Mouse (Mus musculus) lung, adult 2 months (tissue): ENCODE data around the gene Krtap14. TPM values are rescaled to one million over a fixed set of nuclear protein-coding genes. Genes with fewer than 3 reads are reported as not detected.

Experiments used
- DNase-seq: peaks from one replicate; pipeline ENCODE4 v3.0.0; 2022
- H3K4me1 ChIP-seq: fragments of 200-500 bp; 2 replicates; pipeline ENCODE4 v1.6.1; 2011; ENCODE audit warnings: low read length; ENCODE audit not compliant: control insufficient read depth, insufficient read depth
- H3K4me3 ChIP-seq: fragments of 200-500 bp; replicated peaks from 2 replicates; pipeline ENCODE3; 2011; ENCODE audit warnings: low read depth, mild to moderate bottlenecking, control low read depth, low read length; ENCODE audit errors: extremely low read depth
- CTCF ChIP-seq: fragments of 200-500 bp; IDR thresholded peaks from 2 replicates; pipeline ENCODE4 v1.5.1; 2011; ENCODE audit warnings: mild to moderate bottlenecking, low read length, control low read depth; ENCODE audit not compliant: insufficient read depth
- POLR2A ChIP-seq: fragments of 200-500 bp; IDR thresholded peaks from 2 replicates; pipeline ENCODE4 v1.6.1; 2011; ENCODE audit warnings: low read depth, mild to moderate bottlenecking, control low read depth, low read length, borderline replicate concordance; ENCODE audit errors: extremely low read depth
- WGBS: fragments of 180-500 bp; shearing (Covaris S2); methylation state at CpG from one replicate; pipeline ENCODE4 v1.1.7; 2018; 5-methylcytosine and 5-hydroxymethylcytosine counted together
- polyA plus RNA-seq: library from polyadenylated mRNA; depleted of rRNA; stranded (reverse); fragments of >200 nt; gene quantifications from 2 replicates; pipeline ENCODE4 v1.2.3, GENCODE M21; 2012; rRNA removed

Gene Krtap14
- not detected in 2 replicates for polyA plus RNA-seq

DNA sequence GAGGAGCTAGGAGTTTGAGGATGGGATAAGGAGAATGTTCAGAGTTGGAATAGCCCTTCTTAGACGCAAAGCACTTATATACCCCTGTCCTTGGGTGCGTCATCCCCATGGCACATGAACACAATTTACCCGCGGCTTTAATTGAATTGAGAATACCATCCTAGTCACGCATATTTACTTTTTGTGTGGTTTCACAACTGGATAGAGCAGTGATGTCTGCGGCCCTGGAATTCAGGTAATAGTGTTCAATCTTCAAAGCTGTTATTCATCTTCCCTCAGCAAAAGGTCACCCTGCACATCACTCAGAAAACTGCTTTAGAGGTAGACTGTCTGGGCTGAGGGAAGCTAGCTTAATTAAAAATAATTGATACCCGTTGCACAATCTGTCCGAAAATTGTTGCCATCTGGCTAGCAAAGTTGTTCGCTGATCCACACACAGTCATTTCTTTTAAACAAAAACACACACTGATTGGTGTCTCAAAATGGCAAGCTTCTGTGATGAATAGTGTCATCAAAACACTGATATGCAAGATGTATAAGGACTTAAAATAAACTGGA is at the start of gene Krtap14:
TSS of gene Krtap14 (minus strand) at position 51 of the 558 bp plus-strand sequence.
- H3K4me3 ChIP-seq, result no peak within 1 kb of the TSS
- DNase-seq, result no peak
- TF ChIP-seq CTCF, result no peak
- no peak for TF ChIP-seq POLR2A
- 87% methylated on average over 9 of the region's 9 CpGs for WGBS
- H3K4me1 ChIP-seq, result no peaks in the 10 kb centered on the region

DNA sequence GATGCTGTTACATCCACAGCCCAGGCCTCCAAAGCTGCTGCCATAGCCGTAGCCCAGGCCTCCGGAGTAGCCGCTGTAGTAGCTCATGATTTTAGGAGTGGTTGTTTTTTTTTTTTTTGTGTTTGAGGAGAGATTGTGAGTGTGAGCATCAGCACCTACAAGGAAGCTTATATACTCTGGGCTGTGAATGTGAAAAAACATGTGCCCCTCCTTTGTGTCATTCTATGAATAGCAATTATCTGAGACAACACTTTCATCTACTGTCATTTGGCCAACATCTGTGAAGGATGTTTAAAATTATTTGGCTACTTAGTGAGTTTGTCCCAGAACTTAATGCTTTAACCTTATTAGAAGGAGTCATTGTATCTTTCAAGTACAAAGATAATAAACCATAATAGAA is 48.2 kb upstream of the Krtap14 start, which contains the start of gene Krtap19-2:
TSS of gene Krtap19-2 (minus strand) at position 101 of the 400 bp plus-strand sequence.
- TF ChIP-seq POLR2A (no peak), CTCF (no peak)
- no peaks in the 10 kb centered on the region for H3K4me1 ChIP-seq
- WGBS, result 89% methylated on average over 3 of the region's 3 CpGs
- DNase-seq, result no peak
- H3K4me3 ChIP-seq, result no peak within 1 kb of the TSS

DNA sequence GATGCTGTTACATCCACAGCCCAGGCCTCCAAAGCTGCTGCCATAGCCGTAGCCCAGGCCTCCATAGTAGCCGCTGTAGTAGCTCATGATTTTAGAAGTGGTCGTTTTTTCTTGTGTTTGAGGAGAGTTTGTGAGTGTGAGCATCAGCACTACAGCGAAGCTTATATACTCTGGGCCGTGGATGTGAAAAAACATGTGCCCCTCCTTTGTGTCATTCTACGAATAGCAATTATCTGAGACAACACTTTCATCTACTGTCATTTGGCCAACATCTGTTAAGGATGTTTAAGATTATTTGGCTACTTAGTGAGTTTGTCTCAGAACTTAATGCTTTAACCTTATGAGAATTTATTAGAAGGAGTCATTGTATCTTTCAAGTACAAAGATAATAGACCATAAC is 43.4 kb upstream of the Krtap14 start, which contains the start of gene Krtap19-1:
TSS of gene Krtap19-1 (minus strand) at position 101 of the 400 bp plus-strand sequence.
- DNase-seq, result no peak
- Histone ChIP-seq H3K4me1 (no peaks in the 10 kb centered on the region), H3K4me3 (no peak within 1 kb of the TSS)
- TF ChIP-seq CTCF, result no peak
- TF ChIP-seq POLR2A, result no peak
- WGBS, result 76% methylated on average over 6 of the region's 6 CpGs

DNA sequence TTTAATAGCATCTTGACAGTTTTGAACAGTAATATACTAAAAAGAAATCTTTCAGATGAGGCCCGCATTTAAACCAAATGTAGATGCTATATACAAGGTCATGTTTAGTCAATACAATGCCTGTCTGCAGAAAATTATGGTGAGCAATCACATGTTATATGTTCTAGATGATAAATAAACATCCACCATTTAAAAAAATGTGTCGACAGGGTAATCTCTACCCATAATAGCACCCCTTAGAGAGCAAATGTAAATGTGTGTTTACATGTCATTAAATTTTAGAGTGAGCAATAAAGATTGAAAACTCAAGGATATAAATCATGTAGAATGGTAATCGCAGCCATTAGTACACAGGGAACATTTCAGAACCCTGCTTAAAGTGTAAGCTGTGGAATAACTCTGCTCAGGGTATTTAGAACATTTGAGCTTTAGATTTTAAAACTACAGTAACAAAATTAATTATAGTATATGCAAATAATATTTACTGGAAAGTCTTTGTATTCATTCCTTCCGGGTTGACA is 39.0 kb upstream of the Krtap14 start:
- 86% methylated on average over 4 of the region's 4 CpGs for WGBS
- no peak overlapping the region for H3K4me3 ChIP-seq
- no peaks in the 10 kb centered on the region for H3K4me1 ChIP-seq
- TF ChIP-seq CTCF (no peak), POLR2A (no peak)
- no peak for DNase-seq

DNA sequence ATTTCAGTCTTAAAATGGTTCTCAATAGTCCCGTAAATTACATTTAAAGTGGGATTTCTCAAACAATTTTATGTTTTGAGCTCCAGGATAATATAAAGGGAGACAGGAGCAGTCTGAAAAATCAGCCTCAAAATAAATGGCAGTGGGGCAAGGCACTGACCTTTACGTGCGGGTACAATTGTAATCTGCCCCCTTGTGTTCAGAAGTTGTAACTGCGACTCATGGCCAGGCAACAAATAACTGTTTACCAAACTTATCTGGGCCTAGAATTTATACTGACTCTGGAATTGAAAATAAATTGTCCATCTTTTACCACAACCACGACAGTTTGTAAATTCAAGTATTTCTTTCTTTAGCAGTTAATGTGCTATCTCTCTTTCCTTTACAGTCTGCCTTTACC is 25.5 kb upstream of the Krtap14 start:
- Histone ChIP-seq H3K4me1 (no peaks in the 10 kb centered on the region), H3K4me3 (no peak overlapping the region)
- 12% methylated on average over 5 of the region's 5 CpGs for WGBS
- no peak for DNase-seq
- TF ChIP-seq CTCF (no peak), POLR2A (no peak)

DNA sequence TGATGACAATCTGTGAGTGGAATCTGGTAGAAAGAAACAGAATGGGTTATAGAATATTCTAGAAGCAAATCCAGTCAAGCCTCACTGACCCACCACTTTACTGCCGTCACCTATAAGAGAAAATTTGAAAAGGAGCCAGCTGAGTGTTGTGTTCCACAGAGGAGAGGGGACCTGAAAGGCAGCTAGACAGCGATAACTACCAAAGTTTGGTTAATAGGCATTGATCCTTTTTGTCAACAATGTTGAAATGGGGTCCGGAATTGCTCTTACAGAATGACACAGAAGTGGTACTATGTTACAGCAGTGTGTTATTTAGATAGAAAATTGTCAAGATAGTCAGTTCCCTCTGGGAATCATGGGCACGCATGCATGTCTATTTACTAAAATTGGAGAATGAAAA is 22.6 kb upstream of the Krtap14 start:
- TF ChIP-seq POLR2A, result no peak
- TF ChIP-seq CTCF, result no peak
- Histone ChIP-seq H3K4me1 (no peaks in the 10 kb centered on the region), H3K4me3 (no peak overlapping the region)
- 79% methylated on average over 4 of the region's 4 CpGs for WGBS
- no peak for DNase-seq

DNA sequence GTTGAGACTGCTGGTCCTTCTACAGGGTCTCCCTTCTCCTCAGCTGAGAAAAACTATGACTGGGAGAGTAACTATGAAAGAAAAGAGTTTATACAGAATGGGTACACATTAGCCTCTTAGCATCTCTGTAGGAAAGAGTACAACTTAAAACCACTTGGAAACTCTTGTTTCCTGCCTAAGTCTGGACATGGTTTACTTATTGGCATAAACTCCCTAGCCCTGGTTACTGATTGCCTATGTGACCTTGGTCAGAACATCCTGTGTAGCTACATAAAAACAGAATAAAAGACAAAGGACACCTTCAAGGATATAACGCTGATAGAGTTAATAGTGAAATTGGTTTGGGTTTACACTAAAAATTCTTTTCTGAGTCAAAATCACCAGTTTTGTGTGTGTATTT is 21.4 kb upstream of the Krtap14 start:
- DNase-seq, result no peak
- WGBS, result 88% methylated on average over 1 of the region's 1 CpGs
- TF ChIP-seq POLR2A (no peak), CTCF (no peak)
- Histone ChIP-seq H3K4me1 (no peaks in the 10 kb centered on the region), H3K4me3 (no peak overlapping the region)

DNA sequence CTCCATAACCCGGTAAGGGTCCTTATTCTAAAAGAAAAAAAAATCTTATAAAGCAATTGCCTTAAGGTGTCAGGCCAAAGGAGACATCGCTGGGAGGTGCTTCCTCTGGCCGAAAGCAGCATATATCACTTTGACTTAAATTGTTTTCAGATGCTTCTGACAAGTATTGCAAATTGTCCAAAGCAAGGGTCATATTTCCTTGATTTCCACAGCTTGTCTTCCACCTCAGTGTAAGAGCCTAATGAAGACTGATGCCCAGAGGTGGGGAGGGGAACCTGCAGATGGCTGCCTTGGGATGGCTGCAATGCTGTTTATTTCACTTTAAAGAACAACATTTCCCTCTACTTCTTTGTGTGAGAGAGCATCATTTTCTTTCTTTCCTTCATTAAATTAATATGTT is 1.0 kb upstream of the Krtap14 start:
- no peak for DNase-seq
- no peak overlapping the region for H3K4me3 ChIP-seq
- TF ChIP-seq CTCF (no peak), POLR2A (no peak)
- H3K4me1 ChIP-seq, result no peaks in the 10 kb centered on the region
- 77% methylated on average over 3 of the region's 3 CpGs for WGBS

DNA sequence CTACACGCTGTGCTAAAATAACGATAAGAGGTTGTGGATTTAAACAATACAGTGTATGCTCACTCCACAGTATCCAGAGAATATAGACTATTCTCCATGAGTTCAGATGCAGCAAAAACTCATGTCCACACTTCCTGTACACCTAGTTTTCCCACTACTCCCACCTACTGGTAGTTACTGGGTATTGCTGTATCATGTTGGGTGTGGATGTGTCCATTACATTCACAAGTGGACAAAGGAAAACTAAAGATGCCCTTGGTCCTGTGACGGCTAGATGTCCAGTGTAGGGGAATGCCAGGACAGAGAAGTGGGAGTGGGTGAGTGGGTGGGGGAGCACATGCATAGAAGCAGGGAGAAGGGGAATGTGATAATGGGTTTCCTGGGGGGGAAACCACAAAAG is 2.2 kb downstream of the Krtap14 start:
- Histone ChIP-seq H3K4me3 (no peak overlapping the region), H3K4me1 (no peaks in the 10 kb centered on the region)
- 75% methylated on average over 3 of the region's 3 CpGs for WGBS
- TF ChIP-seq CTCF (no peak), POLR2A (no peak)
- no peak for DNase-seq

DNA sequence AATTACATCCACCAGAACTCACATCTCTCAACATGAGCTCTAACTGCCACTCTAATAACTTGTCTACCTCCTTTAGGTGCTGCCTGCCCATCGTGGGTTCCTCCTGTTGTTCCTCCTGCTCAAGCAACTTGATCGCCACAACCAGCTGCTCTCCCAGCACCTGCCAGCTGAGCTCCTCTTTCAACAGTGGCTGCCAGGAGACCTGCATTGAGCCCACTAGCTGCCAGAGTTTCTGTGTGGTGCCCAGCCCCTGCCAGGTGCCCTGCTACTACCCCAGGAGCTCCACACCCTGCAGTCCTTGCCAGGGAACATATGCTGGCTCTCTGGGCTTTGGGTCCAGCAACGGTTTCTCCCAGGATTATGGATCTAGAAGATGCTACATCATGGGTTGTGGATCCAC is 5.9 kb downstream of the Krtap14 start, which contains the start of gene Krtap15:
TSS of gene Krtap15 (plus strand) at position 150 of the 400 bp plus-strand sequence.
- Histone ChIP-seq H3K4me3 (no peak within 1 kb of the TSS), H3K4me1 (no peaks in the 10 kb centered on the region)
- TF ChIP-seq POLR2A, result no peak
- TF ChIP-seq CTCF, result no peak
- WGBS, result 77% methylated on average over 3 of the region's 3 CpGs
- DNase-seq, result no peak
